Mouse (Mus musculus) midbrain, embryonic 10.5 days (tissue): ENCODE results near the gene Mark3. TPM values are rescaled to one million over a fixed set of nuclear protein-coding genes. Genes with fewer than 3 reads are reported as not detected.
"Not testable (repeated sequence)": the region's sequence is repeated elsewhere in the genome, so short reads cannot be mapped to it uniquely, and the experiment has no call there.

Experiments
- DNase-seq: peaks from one replicate; pipeline ENCODE4 v3.0.0-alpha.2; 2017; ENCODE audit warnings: low spot score
- H3K27ac ChIP-seq: fragments of 300-500 bp; sonication (generic); replicated peaks from 2 replicates; pipeline ENCODE4 v1.5.1; 2016; ENCODE audit warnings: mild to moderate bottlenecking
- H3K27me3 ChIP-seq: fragments of 300-500 bp; sonication (generic); 2 replicates; pipeline ENCODE4 v1.6.1; 2016; ENCODE audit warnings: low read depth, mild to moderate bottlenecking; ENCODE audit not compliant: poor library complexity, severe bottlenecking
- H3K36me3 ChIP-seq: fragments of 300-500 bp; sonication (generic); 2 replicates; pipeline ENCODE4 v1.6.1; 2016; ENCODE audit warnings: mild to moderate bottlenecking, moderate library complexity
- H3K4me1 ChIP-seq: fragments of 300-500 bp; sonication (generic); 2 replicates; pipeline ENCODE4 v1.6.1; 2016
- H3K4me3 ChIP-seq: fragments of 300-500 bp; sonication (generic); 2 replicates; pipeline ENCODE4 v1.5.1; 2016; ENCODE audit warnings: mild to moderate bottlenecking, moderate library complexity
- H3K9me3 ChIP-seq: fragments of 300-500 bp; sonication (generic); replicated peaks from 2 replicates; pipeline ENCODE4 v1.6.1; 2016; ENCODE audit warnings: mild to moderate bottlenecking
- WGBS: fragments of 180-500 bp; shearing (Covaris S2); methylation state at CpG from one replicate; pipeline ENCODE4 v1.1.7; 2016; 5-methylcytosine and 5-hydroxymethylcytosine counted together
- polyA plus RNA-seq: library from polyadenylated mRNA; unstranded; fragments of >200 nt; fragmentation: Nextera tagmentation; extraction: Ambion mirVana; gene quantifications from 2 replicates; pipeline ENCODE4 v1.2.1, GENCODE M21; 2016

The Mark3 gene
- polyA plus RNA-seq, 1 experiment from 2014 or later = 44.2 TPM

DNA sequence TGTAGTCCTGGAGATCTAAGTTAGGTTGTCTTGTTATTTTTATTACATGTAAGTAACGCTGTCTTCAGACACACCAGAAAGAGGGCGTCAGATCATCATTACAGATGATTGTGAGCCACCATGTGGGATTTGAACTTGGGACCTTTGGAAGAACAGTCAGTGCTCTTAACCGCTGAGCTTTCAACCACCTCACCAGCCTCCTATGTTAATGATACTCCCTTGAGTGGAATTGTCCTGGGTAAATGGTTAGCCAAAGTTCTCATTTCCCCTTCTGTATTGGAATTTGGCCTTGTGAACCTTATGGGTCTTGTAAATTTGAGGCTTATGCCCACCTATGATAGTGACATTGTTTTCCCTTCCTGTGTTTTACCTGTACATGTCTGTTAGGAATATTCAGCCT, 27.3 kb upstream of the Mark3 start:
- Histone ChIP-seq H3K4me3 (no peak overlapping the region), H3K36me3 (peaks cover 69% of the 10 kb centered on the region)
- WGBS = 96% methylated on average over 3 of the region's 3 CpGs

DNA sequence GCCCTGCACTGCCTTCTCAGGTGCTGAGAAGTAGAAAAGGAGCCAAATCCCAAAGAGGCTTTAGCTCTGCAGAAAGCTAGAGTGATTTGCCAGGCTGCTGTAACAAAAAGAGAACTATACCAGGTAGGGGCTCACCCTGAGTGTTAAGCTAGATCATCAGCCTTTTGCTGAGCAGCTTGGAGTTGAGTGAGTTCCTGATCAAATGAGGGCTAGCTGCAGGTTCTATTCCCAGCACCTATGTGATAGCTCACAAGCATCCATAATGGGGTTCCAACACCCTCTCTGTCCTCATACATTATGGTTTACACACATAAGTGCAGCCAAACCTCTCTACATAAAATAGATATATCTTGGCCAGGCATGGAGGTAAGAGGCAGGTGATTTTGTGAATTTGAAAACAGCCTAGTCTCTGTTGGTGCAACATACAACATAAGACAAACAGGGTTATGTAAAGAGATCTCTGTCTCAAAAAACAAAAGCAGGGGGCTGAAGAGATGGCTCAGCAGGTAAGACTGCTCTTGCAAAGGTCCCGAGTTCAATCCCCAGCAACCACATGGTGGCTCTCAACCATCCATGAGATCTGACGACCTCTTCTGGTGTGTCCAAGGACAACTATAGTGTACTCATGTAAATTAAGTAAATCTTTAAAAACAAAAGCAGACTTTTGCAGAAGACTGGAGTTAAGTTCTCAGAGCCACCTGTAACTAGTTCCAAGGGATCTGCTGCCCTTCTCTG, 25.6 kb upstream of the Mark3 start:
- H3K36me3 ChIP-seq = peaks cover 52% of the 10 kb centered on the region
- H3K27ac ChIP-seq = no peak overlapping the region
- H3K27me3 ChIP-seq = no peaks in the 10 kb centered on the region
- 66% methylated on average over 2 of the region's 2 CpGs for whole genome bisulfite sequencing
- H3K4me3 ChIP-seq = no peak overlapping the region
- no peaks in the 10 kb centered on the region for H3K9me3 ChIP-seq
- H3K4me1 ChIP-seq = no peaks in the 10 kb centered on the region
- DNase-seq = no peak

More for the DNA sequence above, 27.3 kb upstream of the Mark3 start:
- Histone ChIP-seq H3K27me3 (no peaks in the 10 kb centered on the region), H3K27ac (no peak overlapping the region), H3K4me1 (no peaks in the 10 kb centered on the region), H3K9me3 (no peaks in the 10 kb centered on the region)
- no peak for DNase-seq

DNA sequence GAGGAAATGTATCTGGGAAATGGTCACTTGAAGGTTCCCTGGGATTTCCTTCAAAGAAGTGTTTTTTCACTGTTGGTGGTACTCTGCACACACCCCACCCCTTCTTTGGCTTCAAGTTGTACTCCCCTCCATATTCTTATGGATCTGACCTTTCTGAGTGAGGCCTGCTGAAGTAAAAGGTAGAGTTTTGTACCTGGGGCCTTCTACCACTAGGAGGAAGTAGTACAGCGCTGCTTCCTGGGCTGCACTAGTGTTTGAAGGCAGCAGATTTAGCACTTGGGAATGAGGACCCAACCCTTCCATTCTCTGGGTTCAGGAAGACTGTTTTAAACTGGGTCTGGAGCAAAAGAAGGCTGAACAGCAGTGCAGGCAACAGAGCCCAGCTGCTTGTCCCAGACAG, 23.6 kb upstream of the Mark3 start:
- Histone ChIP-seq H3K4me3 (no peak overlapping the region), H3K27ac (no peak overlapping the region), H3K9me3 (no peaks in the 10 kb centered on the region), H3K27me3 (no peaks in the 10 kb centered on the region), H3K36me3 (peaks cover 35% of the 10 kb centered on the region), H3K4me1 (no peaks in the 10 kb centered on the region)
- no peak for DNase-seq
- 52% methylated on average over 1 of the region's 1 CpGs for WGBS

DNA sequence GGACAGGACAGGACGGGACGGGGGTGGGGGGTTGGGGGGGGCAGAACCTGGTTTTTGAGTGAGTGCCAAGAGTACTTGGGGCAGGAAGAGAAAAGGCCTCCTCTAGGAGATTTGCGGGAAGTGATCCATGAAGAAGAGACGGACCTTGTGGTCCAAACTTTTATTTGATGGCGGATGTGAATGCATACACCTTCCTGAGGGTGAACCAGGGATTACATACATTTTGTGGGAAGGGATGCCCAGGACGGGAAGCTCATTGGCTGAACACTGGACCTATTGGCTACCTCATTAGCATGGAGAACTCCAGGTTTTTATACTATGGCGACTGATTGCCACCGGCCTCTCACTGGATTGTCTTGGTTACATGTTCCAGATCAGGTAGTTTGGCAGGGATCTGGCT, 22.0 kb upstream of the Mark3 start:
- Histone ChIP-seq H3K27ac (no peak overlapping the region), H3K9me3 (no peaks in the 10 kb centered on the region), H3K4me1 (no peaks in the 10 kb centered on the region), H3K36me3 (peaks cover 19% of the 10 kb centered on the region), H3K27me3 (no peaks in the 10 kb centered on the region), H3K4me3 (no peak overlapping the region)
- WGBS = 79% methylated on average over 8 of the region's 8 CpGs
- no peak for DNase-seq

DNA sequence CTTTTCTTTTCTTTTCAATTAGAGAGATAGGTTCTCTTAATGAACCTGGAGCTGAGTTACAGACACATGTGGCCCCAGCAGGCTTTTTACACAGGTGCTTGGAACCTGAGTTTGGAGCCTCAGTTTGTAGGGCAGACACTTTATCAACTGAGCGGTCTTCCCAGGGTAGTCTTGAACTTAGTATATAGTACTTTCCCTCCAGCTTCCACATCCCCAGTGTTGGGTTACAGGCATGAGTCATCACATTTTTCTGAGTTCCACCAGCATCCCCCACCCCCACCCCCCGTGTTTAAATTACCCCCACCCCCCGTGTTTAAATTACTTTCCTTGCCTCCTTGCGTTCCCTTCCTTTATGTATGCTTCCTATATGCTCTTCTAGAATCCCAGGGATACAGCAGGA, 19.0 kb upstream of the Mark3 start:
- WGBS = 81% methylated on average over 4 of the region's 4 CpGs
- Histone ChIP-seq H3K4me1 (peaks cover 5% of the 10 kb centered on the region), H3K36me3 (no peaks in the 10 kb centered on the region), H3K27ac (no peak overlapping the region), H3K9me3 (no peaks in the 10 kb centered on the region), H3K27me3 (no peaks in the 10 kb centered on the region), H3K4me3 (no peak overlapping the region)
- DNase-seq = no peak

DNA sequence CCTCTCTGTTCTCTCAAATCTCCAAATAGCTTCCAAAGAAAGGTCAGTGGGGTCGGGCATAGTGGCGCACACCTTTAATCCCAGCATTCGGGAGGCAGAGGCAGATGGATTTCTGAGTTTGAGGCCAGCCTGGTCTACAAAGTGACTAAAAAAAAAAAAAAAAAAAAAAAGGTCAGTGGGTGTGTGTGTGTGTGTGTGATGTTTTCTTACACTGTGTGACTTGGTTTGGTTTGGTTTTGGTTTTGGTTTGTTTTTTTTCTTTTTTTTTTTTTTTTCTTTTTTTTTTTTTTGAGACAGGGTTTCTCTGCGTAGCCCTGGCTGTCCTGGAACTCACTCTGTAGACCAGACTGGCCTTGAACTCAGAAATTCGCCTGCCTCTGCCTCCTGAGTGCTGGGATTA, 18.4 kb upstream of the Mark3 start:
- H3K36me3 ChIP-seq, DNase-seq, H3K4me3 ChIP-seq, H3K27me3 ChIP-seq, H3K4me1 ChIP-seq, H3K9me3 ChIP-seq, H3K27ac ChIP-seq: not testable (repeated sequence)
- WGBS = 86% methylated on average over 5 of the region's 5 CpGs

DNA sequence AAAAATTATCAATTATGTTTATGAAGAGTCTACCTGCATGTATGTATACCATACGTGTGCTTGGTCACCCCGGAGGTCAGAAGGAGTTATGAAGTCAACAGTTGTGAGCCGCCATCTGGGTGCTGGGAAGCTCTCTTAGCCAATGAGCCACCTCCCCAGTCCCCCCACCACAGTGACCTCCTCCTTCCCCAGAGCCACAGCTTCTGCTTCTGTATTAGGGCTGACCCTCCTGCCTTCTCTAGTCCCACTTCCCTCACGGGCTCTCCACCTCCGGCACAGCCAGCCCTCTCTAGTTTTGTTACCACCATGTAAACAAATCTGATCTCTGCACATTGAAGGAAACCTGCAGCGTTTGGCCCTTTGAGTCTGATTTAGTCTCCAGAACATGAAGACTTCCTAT, 16.8 kb upstream of the Mark3 start:
- Histone ChIP-seq H3K9me3 (no peaks in the 10 kb centered on the region), H3K27ac (no peak overlapping the region), H3K27me3 (no peaks in the 10 kb centered on the region), H3K4me1 (peaks cover 13% of the 10 kb centered on the region), H3K4me3 (no peak overlapping the region), H3K36me3 (no peaks in the 10 kb centered on the region)
- no peak for DNase-seq
- 75% methylated on average over 6 of the region's 6 CpGs for WGBS

DNA sequence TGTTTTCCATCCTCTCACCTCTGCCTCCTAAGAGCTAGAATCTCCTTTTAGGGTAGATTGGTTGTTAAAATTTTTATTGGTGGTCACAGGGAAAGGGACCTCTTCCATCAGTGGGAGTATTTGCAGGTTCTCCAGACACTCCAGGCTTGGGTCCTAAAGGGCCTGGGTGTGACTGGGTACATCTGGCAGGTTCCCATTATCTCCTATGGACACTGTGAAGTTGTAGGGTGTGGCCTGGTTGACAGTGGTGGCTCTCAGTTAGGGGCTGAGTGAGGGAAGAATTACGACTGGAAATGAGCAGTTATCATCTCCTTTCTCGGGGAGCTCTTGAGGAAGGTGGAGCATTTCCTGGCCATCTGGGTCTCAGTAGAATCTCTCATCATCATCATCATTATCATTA, 15.7 kb upstream of the Mark3 start:
- 78% methylated on average over 2 of the region's 2 CpGs for WGBS
- no peak for DNase-seq
- no peaks in the 10 kb centered on the region for H3K9me3 ChIP-seq
- H3K4me3 ChIP-seq = no peak overlapping the region
- no peak overlapping the region for H3K27ac ChIP-seq
- H3K27me3 ChIP-seq = no peaks in the 10 kb centered on the region
- H3K4me1 ChIP-seq = peaks cover 19% of the 10 kb centered on the region
- H3K36me3 ChIP-seq = no peaks in the 10 kb centered on the region

DNA sequence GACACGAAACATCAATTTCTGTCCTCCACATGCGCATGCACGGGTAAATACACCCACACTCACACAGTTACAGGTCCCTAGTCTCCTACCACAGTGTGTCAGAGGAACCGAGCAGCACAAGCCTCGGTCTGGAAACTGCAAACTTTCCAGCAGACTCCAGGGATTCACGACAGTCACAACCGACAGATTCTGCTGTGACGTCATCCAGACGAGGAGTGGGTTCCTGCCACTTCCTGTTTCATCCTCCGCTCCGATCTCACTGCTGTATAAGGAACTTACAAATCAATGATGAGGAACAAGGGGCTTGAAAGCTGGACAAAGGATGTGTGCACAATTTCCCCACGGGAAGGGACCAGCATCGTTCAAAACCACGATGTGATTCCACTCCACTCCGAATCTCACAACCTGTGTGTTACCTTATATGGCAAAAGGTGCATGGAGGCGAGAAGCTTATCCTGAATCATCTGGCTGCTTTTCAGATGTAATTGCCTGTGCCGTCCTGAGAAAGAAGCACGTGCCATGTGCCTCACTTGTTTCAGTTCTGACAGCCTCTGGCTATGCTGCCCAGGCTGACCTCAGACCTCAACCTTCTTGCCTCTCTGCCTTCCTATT, 14.6 kb upstream of the Mark3 start:
- Histone ChIP-seq H3K27me3 (no peaks in the 10 kb centered on the region), H3K9me3 (no peaks in the 10 kb centered on the region), H3K4me1 (peaks cover 19% of the 10 kb centered on the region), H3K27ac (no peak overlapping the region), H3K36me3 (no peaks in the 10 kb centered on the region), H3K4me3 (no peak overlapping the region)
- DNase-seq = no peak
- WGBS = 76% methylated on average over 18 of the region's 18 CpGs

DNA sequence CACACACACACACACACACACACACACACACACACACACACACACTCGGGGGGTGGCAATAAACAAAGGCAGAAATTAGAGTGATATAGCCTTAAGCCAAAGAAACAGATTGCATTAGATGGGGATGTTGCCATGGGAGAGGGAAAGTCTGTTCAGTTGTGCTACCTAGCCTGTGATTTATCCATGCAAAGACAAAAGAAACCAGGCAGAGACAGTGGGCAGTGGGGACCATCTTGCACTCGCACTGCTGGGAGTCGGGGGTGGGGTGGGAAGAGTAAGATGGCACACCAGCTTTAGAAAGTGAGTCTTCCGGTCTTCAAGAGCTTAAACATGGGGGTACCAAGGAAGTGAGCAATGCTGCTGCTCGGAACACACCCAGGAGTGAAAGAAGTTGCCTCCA, 14.0 kb upstream of the Mark3 start:
- Histone ChIP-seq H3K27ac (no peak overlapping the region), H3K4me3 (no peak overlapping the region), H3K9me3 (no peaks in the 10 kb centered on the region), H3K4me1 (peaks cover 19% of the 10 kb centered on the region), H3K27me3 (no peaks in the 10 kb centered on the region), H3K36me3 (no peaks in the 10 kb centered on the region)
- WGBS = 76% methylated on average over 5 of the region's 5 CpGs
- no peak for DNase-seq

DNA sequence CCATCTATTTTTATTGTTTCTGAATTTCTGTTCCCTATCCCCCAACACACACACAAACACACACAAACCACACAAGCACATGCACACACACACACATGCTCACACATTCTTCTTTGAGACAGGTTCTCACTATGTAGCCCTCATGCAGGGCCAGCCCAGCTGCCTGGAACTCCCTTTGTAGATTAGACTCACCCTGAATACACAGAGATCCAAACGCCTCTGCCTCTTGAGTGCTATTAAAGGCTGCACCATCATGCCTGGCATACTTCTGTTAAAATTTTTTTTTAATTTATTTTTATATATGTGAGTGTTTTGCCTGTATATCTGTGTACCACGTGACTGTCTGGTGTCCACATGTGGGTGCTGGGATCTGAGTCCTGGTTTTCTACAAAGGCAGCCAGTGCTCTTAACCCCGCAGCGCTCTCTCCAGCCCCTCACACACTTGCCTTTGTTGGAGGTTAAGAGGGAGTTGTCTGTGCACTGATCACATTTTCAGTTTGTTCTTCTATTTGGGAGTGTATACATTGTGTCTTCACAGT, 12.0 kb upstream of the Mark3 start:
- Histone ChIP-seq H3K27me3 (no peaks in the 10 kb centered on the region), H3K27ac (peak overlapping the region; percentile 19), H3K4me3 (no peak overlapping the region), H3K9me3 (no peaks in the 10 kb centered on the region), H3K4me1 (peaks cover 19% of the 10 kb centered on the region), H3K36me3 (no peaks in the 10 kb centered on the region)
- no peak for DNase-seq
- 47% methylated on average over 4 of the region's 4 CpGs for WGBS

DNA sequence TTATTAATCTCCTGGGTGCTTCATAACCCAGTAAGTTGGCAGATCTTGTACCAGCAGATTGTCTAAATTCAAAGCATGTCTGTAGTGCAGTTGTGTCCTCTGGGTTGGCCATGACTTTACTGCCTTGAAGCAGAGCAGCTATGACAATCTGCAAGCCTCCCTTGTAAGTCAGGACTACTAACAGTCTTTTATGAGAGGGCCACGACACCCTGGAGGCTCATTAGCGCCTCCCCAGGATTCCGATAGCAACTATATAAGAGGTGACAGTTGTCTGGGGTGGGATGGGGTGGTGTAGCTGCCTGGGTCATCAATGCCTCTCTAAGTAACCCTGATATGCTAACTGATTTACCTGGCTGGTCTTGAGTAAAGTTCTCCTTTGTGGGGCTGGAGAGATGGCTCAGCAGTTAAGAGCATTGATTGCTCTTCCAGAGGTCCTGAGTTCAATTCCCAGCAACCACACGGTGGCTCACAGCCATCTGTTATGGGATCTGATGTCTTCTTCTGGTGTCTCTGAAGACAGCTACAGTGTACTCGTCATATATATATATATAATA, 11.2 kb upstream of the Mark3 start:
- no peaks in the 10 kb centered on the region for H3K36me3 ChIP-seq
- H3K4me3 ChIP-seq = no peak overlapping the region
- H3K9me3 ChIP-seq = no peaks in the 10 kb centered on the region
- no peak overlapping the region for H3K27ac ChIP-seq
- peaks cover 19% of the 10 kb centered on the region for H3K4me1 ChIP-seq
- no peak for DNase-seq
- H3K27me3 ChIP-seq = no peaks in the 10 kb centered on the region
- WGBS = 53% methylated on average over 5 of the region's 5 CpGs

DNA sequence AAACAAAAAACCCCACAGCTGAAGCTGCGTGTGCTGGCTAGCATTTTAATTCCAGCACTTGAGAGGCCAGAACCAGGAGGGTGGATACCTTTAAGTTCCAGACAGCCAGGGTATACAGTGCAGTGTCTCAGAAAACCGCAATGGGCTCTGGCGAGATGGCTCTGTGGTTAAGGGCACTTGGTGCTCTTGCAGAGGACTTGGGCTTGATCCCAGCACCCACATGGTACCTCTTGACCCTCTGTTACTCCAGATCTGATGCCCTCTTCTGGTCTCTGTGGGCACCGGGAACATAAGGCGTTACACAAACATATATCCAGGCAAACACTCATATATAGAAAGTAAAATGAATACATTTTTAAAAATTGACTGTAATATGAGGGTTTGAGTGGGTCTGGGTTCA, 9.0 kb upstream of the Mark3 start:
- 81% methylated on average over 5 of the region's 5 CpGs for WGBS
- Histone ChIP-seq H3K9me3 (no peaks in the 10 kb centered on the region), H3K27ac (no peak overlapping the region), H3K27me3 (no peaks in the 10 kb centered on the region), H3K4me3 (no peak overlapping the region), H3K4me1 (peaks cover 14% of the 10 kb centered on the region), H3K36me3 (no peaks in the 10 kb centered on the region)
- DNase-seq = no peak
